Mouse (Mus musculus): ENCODE measurements around the gene Fndc11. TPM values are rescaled to one million over a fixed set of nuclear protein-coding genes. Genes with fewer than 3 reads are reported as not detected.

The Fndc11 gene
- polyA plus RNA-seq, 1 experiment from 2014 or later = 0.55 TPM

- no peak overlapping the region for H3K4me2 ChIP-seq (ENCODE audit: low read length)
- no peak overlapping the region for H3K4me3 ChIP-seq (replicated peaks; ENCODE audit: low read depth, low read length)
- TF ChIP-seq CTCF (IDR thresholded peaks at IDR 0.05; ENCODE audit: low read depth) = no peak
- WGBS = 92% methylated on average over 17 of the region's 17 CpGs
- H3K36me3 ChIP-seq (ENCODE audit: insufficient read depth, low read length) = peaks cover 13% of the 10 kb centered on the region; the same call in 1 of the 2 replicates
- no peaks in the 10 kb centered on the region for H3K27me3 ChIP-seq (ENCODE audit: insufficient read depth, low read length)
- H3K9me3 ChIP-seq (replicated peaks; ENCODE audit: low read length) = no peaks in the 10 kb centered on the region
- DNase-seq (ENCODE audit: low spot score) (no peak), ATAC-seq (replicated peaks; ENCODE audit: low FRiP score, low read depth) (no peak)
- peaks cover 14% of the 10 kb centered on the region for H3K4me1 ChIP-seq (replicated peaks; ENCODE audit: insufficient read depth, low read length)
- H3K9ac ChIP-seq (ENCODE audit: low read depth, low read length) = no peak overlapping the region; the same call in 1 of the 2 replicates
- H3K27ac ChIP-seq = no peak overlapping the region
Measured at GRCm38 (mm10) chr2:181237251-181238014, 17.6 kb downstream of the Fndc11 start.

GRCm38 (mm10) chr2:181238091-181238610 lies 18.3 kb downstream of the Fndc11 start:
- ATAC-seq (replicated peaks; ENCODE audit: low FRiP score, low read depth) = no peak
- Histone ChIP-seq H3K9ac (ENCODE audit: low read depth, low read length) (no peak overlapping the region), H3K27me3 (ENCODE audit: insufficient read depth, low read length) (no peaks in the 10 kb centered on the region), H3K4me3 (replicated peaks; ENCODE audit: low read depth, low read length) (no peak overlapping the region), H3K36me3 (ENCODE audit: insufficient read depth, low read length) (peaks cover 13% of the 10 kb centered on the region; the same call in 1 of the 2 replicates), H3K27ac (no peak overlapping the region), H3K4me2 (ENCODE audit: low read length) (no peak overlapping the region), H3K9me3 (replicated peaks; ENCODE audit: low read length) (no peaks in the 10 kb centered on the region), H3K4me1 (replicated peaks; ENCODE audit: insufficient read depth, low read length) (peaks cover 14% of the 10 kb centered on the region)
- 59% methylated on average over 10 of the region's 10 CpGs for WGBS
- DNase-seq (ENCODE audit: low spot score) = no peak
- TF ChIP-seq CTCF (IDR thresholded peaks at IDR 0.05; ENCODE audit: low read depth) = no peak

- 60% methylated on average over 2 of the region's 2 CpGs for WGBS
- ATAC-seq (replicated peaks; ENCODE audit: low FRiP score, low read depth) (no peak), DNase-seq (ENCODE audit: low spot score) (no peak)
- no peak overlapping the region for H3K27ac ChIP-seq
- H3K4me2 ChIP-seq (ENCODE audit: low read length) = peak overlapping the region; percentile 30; the same call in 1 of the 2 replicates
- TF ChIP-seq CTCF (IDR thresholded peaks at IDR 0.05; ENCODE audit: low read depth) = no peak
- peaks cover 14% of the 10 kb centered on the region for H3K4me1 ChIP-seq (replicated peaks; ENCODE audit: insufficient read depth, low read length)
- peaks cover 13% of the 10 kb centered on the region; the same call in 1 of the 2 replicates for H3K36me3 ChIP-seq (ENCODE audit: insufficient read depth, low read length)
- H3K9ac ChIP-seq (ENCODE audit: low read depth, low read length) = no peak overlapping the region
- H3K4me3 ChIP-seq (replicated peaks; ENCODE audit: low read depth, low read length) = no peak overlapping the region
- no peaks in the 10 kb centered on the region for H3K9me3 ChIP-seq (replicated peaks; ENCODE audit: low read length)
- H3K27me3 ChIP-seq (ENCODE audit: insufficient read depth, low read length) = no peaks in the 10 kb centered on the region
Measured at GRCm38 (mm10) chr2:181238861-181239260, 19.0 kb downstream of the Fndc11 start.

GRCm38 (mm10) chr2:181239261-181239660 lies 19.4 kb downstream of the Fndc11 start:
- TF ChIP-seq CTCF (IDR thresholded peaks at IDR 0.05; ENCODE audit: low read depth) = no peak
- WGBS = 90% methylated on average over 9 of the region's 9 CpGs
- Histone ChIP-seq H3K27ac (no peak overlapping the region), H3K36me3 (ENCODE audit: insufficient read depth, low read length) (peaks cover 13% of the 10 kb centered on the region; the same call in 1 of the 2 replicates), H3K4me1 (replicated peaks; ENCODE audit: insufficient read depth, low read length) (peaks cover 17% of the 10 kb centered on the region), H3K9ac (ENCODE audit: low read depth, low read length) (no peak overlapping the region), H3K27me3 (ENCODE audit: insufficient read depth, low read length) (no peaks in the 10 kb centered on the region), H3K4me2 (ENCODE audit: low read length) (peak overlapping the region; percentile 30), H3K9me3 (replicated peaks; ENCODE audit: low read length) (no peaks in the 10 kb centered on the region), H3K4me3 (replicated peaks; ENCODE audit: low read depth, low read length) (no peak overlapping the region)
- DNase-seq (ENCODE audit: low spot score) = no peak
- ATAC-seq (replicated peaks; ENCODE audit: low FRiP score, low read depth) = no peak

GRCm38 (mm10) chr2:181240806-181241440 lies 21.1 kb downstream of the Fndc11 start:
- Histone ChIP-seq H3K4me3 (replicated peaks; ENCODE audit: low read depth, low read length) (peak overlapping the region; percentile 54), H3K27me3 (ENCODE audit: insufficient read depth, low read length) (no peaks in the 10 kb centered on the region), H3K9ac (ENCODE audit: low read depth, low read length) (peak overlapping the region; percentile 67; the same call in 1 of the 2 replicates), H3K36me3 (ENCODE audit: insufficient read depth, low read length) (peaks cover 12% of the 10 kb centered on the region; the same call in 1 of the 2 replicates), H3K4me1 (replicated peaks; ENCODE audit: insufficient read depth, low read length) (peaks cover 18% of the 10 kb centered on the region), H3K9me3 (replicated peaks; ENCODE audit: low read length) (no peaks in the 10 kb centered on the region), H3K4me2 (ENCODE audit: low read length) (peak overlapping the region; percentile 77), H3K27ac (no peak overlapping the region)
- ATAC-seq (replicated peaks; ENCODE audit: low FRiP score, low read depth) (no peak), DNase-seq (ENCODE audit: low spot score) (no peak)
- 94% methylated on average over 13 of the region's 13 CpGs for WGBS
- TF ChIP-seq CTCF (IDR thresholded peaks at IDR 0.05; ENCODE audit: low read depth) = no peak

- H3K36me3 ChIP-seq (ENCODE audit: insufficient read depth, low read length) = 0 out of 2 replicates have a peak, but pooled peaks cover 4% of the 10 kb centered on the region
- DNase-seq (ENCODE audit: low spot score) = peak; percentile 51
- peak within 1 kb of the TSS; percentile 31; the same call in 1 of the 2 replicates for H3K27ac ChIP-seq
- H3K4me1 ChIP-seq (replicated peaks; ENCODE audit: insufficient read depth, low read length) = peaks cover 18% of the 10 kb centered on the region
- TF ChIP-seq CTCF (IDR thresholded peaks at IDR 0.05; ENCODE audit: low read depth) = no peak
- peak within 1 kb of the TSS; percentile 77 for H3K4me2 ChIP-seq (ENCODE audit: low read length)
- no peaks in the 10 kb centered on the region for H3K27me3 ChIP-seq (ENCODE audit: insufficient read depth, low read length)
- H3K9ac ChIP-seq (ENCODE audit: low read depth, low read length) = peak within 1 kb of the TSS; percentile 67
- H3K4me3 ChIP-seq (replicated peaks; ENCODE audit: low read depth, low read length) = peak within 1 kb of the TSS; percentile 54
- H3K9me3 ChIP-seq (replicated peaks; ENCODE audit: low read length) = no peaks in the 10 kb centered on the region
- ATAC-seq (replicated peaks; ENCODE audit: low FRiP score, low read depth) = peak; percentile 64
- 5% methylated on average over 16 of the region's 16 CpGs for WGBS
Measured at GRCm38 (mm10) chr2:181241602-181242313, 21.9 kb downstream of the Fndc11 start, which contains the start of gene Helz2. Gene Helz2 (minus strand): TSS chr2:181242027.
